Mouse (Mus musculus) naive thymus-derived CD4-positive, alpha-beta T cell, adult 5 months (primary cell): Measurements from ENCODE around the gene Vmn1r75. TPM values are rescaled to one million over a fixed set of nuclear protein-coding genes. Genes with fewer than 3 reads are reported as not detected.

ENCODE experiments used
- polyA plus RNA-seq: library from polyadenylated mRNA; unstranded; fragments of 100-300 nt; shearing (Covaris generic); gene quantifications from one replicate; pipeline ENCODE4 v1.2.1, GENCODE M21; 2017

The Vmn1r75 gene
- not detected for polyA plus RNA-seq

DNA sequence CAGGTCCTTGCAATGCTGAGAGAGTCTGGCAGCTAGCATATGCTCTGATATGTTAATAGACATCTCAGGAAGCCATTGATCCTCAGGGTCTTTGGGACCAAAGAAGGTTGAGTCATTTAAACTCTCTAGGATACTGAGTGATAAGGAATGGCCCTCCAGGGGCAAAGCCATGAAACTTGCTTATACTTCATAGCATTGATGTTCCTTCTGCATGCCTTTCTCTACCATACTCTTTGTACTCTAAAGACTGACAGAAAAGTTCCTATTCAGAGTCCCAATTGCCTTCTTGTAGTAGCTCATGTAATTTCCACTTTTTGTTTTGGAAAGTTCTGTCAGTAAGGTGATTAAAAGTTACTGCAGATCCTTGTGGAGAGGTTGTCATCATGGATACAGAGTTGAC lies at the start of gene Vmn1r75:
TSS of gene Vmn1r75 (plus strand) at position 301 of the 400 bp plus-strand sequence.

DNA sequence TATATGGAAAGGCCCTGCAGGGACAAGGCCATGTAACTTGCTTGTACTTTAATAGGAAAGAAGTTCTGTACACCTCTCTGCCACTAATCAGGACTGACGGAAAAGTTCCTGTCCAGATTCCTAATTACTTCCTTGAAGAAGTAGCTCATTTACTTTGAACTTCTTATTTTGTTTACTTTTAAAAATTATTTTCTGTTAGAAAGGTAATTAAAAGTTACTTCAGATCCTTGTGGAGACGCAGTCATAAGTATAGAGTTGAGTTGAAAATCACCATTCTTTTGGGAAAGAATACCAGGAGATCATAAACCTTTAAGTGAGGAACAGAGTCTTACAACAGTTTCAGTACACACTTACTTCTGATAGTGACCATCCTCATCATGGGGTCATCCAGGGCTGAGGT lies 40.8 kb upstream of the Vmn1r75 start, which contains the start of gene Vmn1r74:
TSS of gene Vmn1r74 (plus strand) at position 301 of the 400 bp plus-strand sequence.

Other genes starting within 250 kb of the Vmn1r75 start
- not detected for gene Vmn1r72, start 194.5 kb upstream of the Vmn1r75 start, polyA plus RNA-seq
- gene Vmn1r73, start 144.4 kb upstream of the Vmn1r75 start, polyA plus RNA-seq, result not detected
- gene Vmn1r74, start 40.6 kb upstream of the Vmn1r75 start, polyA plus RNA-seq, result not detected
- gene Vmn1r76, start 63.6 kb downstream of the Vmn1r75 start, polyA plus RNA-seq, result 0.05 TPM
- gene Vmn1r77, start 162.1 kb downstream of the Vmn1r75 start, polyA plus RNA-seq, result 0.05 TPM